8 mouse cellular contexts compared by ENCODE assay signal in genomic region chr3:135437758-135438495, GRCm38 (mm10). TPM values are rescaled to one million over a fixed set of nuclear protein-coding genes. Genes with fewer than 3 reads are reported as not detected.
DNase-seq lines count a peak whose midpoint lies in the region; ATAC-seq lines count a peak whose summit lies in the region.

Ube2d3 (plus strand) TSS chr3:135438149.

- H3K4me2 ChIP-seq in lung, embryonic 16.5 days (ENCODE audit: low read depth, low read length): peak within 1 kb of the TSS; percentile 65

- H3K9me3 ChIP-seq in lung, embryonic 16.5 days (ENCODE audit: control insufficient read depth, low read length): no peaks in the 10 kb centered on the region

- peak within 1 kb of the TSS; percentile 98 for H3K9ac ChIP-seq in lung, embryonic 16.5 days (ENCODE audit: low read length)

- H3K36me3 ChIP-seq in lung, embryonic 16.5 days (ENCODE audit: control insufficient read depth, insufficient read depth, low read length): peaks cover 2% of the 10 kb centered on the region; the same call in 1 of the 2 replicates

- H3K27ac ChIP-seq in lung, embryonic 16.5 days (ENCODE audit: low read length): peak within 1 kb of the TSS; percentile 100

- peak; percentile 98 for DNase-seq in MEL-GATA-1-ER (ENCODE audit: extremely low read depth, low read depth)
- DNase-seq in cerebellum, adult 8-10 months: peak; percentile 99
- DNase-seq in forelimb bud, embryonic 11.5 days (ENCODE audit: low read depth, low spot score): peak; percentile 99
- peak; percentile 94 for DNase-seq in layer of hippocampus, adult 9-10 months (ENCODE audit: low spot score)
- peak; percentile 89 for DNase-seq in ovary, postnatal 10 days (ENCODE audit: low spot score)
- DNase-seq in thymus, postnatal 10 days (ENCODE audit: low spot score in 2 of 2): peak; percentile 99

- peak within 1 kb of the TSS; percentile 95 for H3K4me3 ChIP-seq in lung, embryonic 16.5 days (ENCODE audit: low read length)

- peak; percentile 85 to 90 for ATAC-seq in hematopoietic stem cell, adult 5-6 weeks (replicated peaks in 1 of 2; ENCODE audit: insufficient read depth in 1 of 2, low FRiP score in 2 of 2, low TSS enrichment in 1 of 2, low read depth in 1 of 2, poor library complexity in 2 of 2, severe bottlenecking in 2 of 2)
- peak; percentile 95 for ATAC-seq in lung, embryonic 16.5 days (ENCODE audit: low read depth)

- peaks cover 4% of the 10 kb centered on the region; the same call in 1 of the 2 replicates for H3K4me1 ChIP-seq in lung, embryonic 16.5 days (replicated peaks; ENCODE audit: control insufficient read depth, insufficient read depth, low read length)

- H3K27me3 ChIP-seq in lung, embryonic 16.5 days (ENCODE audit: control insufficient read depth, insufficient read depth, low read depth, low read length): no peaks in the 10 kb centered on the region

- under 1% methylated on average over 51 of the region's 56 CpGs for WGBS in lung, embryonic 16.5 days

RNA-seq across cellular contexts. Expression of gene Ube2d3, which starts in this region (rescaled TPM):
- total RNA-seq in hematopoietic stem cell, adult 5-6 weeks (2017): 650 and 1,047 TPM in 2 replicates
- polyA plus RNA-seq in lung, embryonic 16.5 days (2015; fragmentation: Nextera tagmentation; extraction: Ambion mirVana): 485 and 516 TPM in 2 replicates

Comparison
In these comparisons a context has a peak if more than half of its experiments do, and no peak if none do; other contexts are left out.
1. Peak in every context shown above with its lines: DNase-seq, ATAC-seq, H3K4me3 ChIP-seq and H3K27ac ChIP-seq.